Mouse (Mus musculus) midbrain, embryonic 13.5 days (tissue): ENCODE data around the gene Mkks. TPM values are rescaled to one million over a fixed set of nuclear protein-coding genes. Genes with fewer than 3 reads are reported as not detected.
"Not testable (repeated sequence)": the region's sequence is repeated elsewhere in the genome, so short reads cannot be mapped to it uniquely, and the experiment has no call there.

Experiments used
- ATAC-seq: fragments of 200-750 bp; cut with Nextera tagmentation; 2 replicates; pipeline ENCODE4 v1.8.0; 2017; ENCODE audit warnings: mild to moderate bottlenecking, moderate TSS enrichment, moderate library complexity
- H3K27ac ChIP-seq: fragments of 300-500 bp; sonication (generic); 2 replicates; pipeline ENCODE4 v1.5.1; 2015; ENCODE audit warnings: inconsistent platforms, mild to moderate bottlenecking, moderate library complexity
- H3K27me3 ChIP-seq: fragments of 300-500 bp; sonication (generic); 2 replicates; pipeline ENCODE4 v1.6.1; 2015; ENCODE audit warnings: mild to moderate bottlenecking, inconsistent platforms
- H3K36me3 ChIP-seq: fragments of 300-500 bp; sonication (generic); 2 replicates; pipeline ENCODE4 v1.6.1; 2015; ENCODE audit warnings: mild to moderate bottlenecking, inconsistent platforms
- H3K4me1 ChIP-seq: fragments of 300-500 bp; sonication (generic); replicated peaks from 2 replicates; pipeline ENCODE4 v1.6.1; 2015; ENCODE audit warnings: inconsistent platforms
- H3K4me2 ChIP-seq: fragments of 300-500 bp; sonication (generic); replicated peaks from 2 replicates; pipeline ENCODE4 v1.6.1; 2015; ENCODE audit warnings: moderate library complexity, mild to moderate bottlenecking, inconsistent platforms
- H3K4me3 ChIP-seq: fragments of 300-500 bp; sonication (generic); replicated peaks from 2 replicates; pipeline ENCODE4 v1.5.1; 2015; ENCODE audit warnings: mild to moderate bottlenecking, inconsistent platforms
- H3K9ac ChIP-seq: fragments of 300-500 bp; sonication (generic); replicated peaks from 2 replicates; pipeline ENCODE4 v1.6.1; 2015; ENCODE audit warnings: mild to moderate bottlenecking, inconsistent platforms
- H3K9me3 ChIP-seq: fragments of 300-500 bp; sonication (generic); 2 replicates; pipeline ENCODE4 v1.6.1; 2016; ENCODE audit warnings: mild to moderate bottlenecking, inconsistent platforms
- WGBS: fragments of 180-500 bp; shearing (Covaris S2); methylation state at CpG from one replicate; pipeline ENCODE4 v1.1.7; 2015; 5-methylcytosine and 5-hydroxymethylcytosine counted together
- polyA plus RNA-seq: library from polyadenylated mRNA; unstranded; fragments of >200 nt; fragmentation: Nextera tagmentation; extraction: Ambion mirVana; gene quantifications from 2 replicates; pipeline ENCODE4 v1.2.1, GENCODE M21; 2015

Mkks gene
- polyA plus RNA-seq, 1 experiment from 2014 or later, result 13.3 TPM

GRCm38 (mm10) chr2:136896131-136896530 lies 4.9 kb upstream of the Mkks start:
- H3K27me3 ChIP-seq, result no peaks in the 10 kb centered on the region
- WGBS, result 86% methylated on average over 2 of the region's 2 CpGs
- no peaks in the 10 kb centered on the region for H3K36me3 ChIP-seq
- no peak overlapping the region for H3K4me3 ChIP-seq
- H3K9me3 ChIP-seq, result no peaks in the 10 kb centered on the region
- H3K9ac ChIP-seq, result no peak overlapping the region
- peaks cover 14% of the 10 kb centered on the region for H3K4me1 ChIP-seq
- ATAC-seq, result no peak
- H3K4me2 ChIP-seq, result no peak overlapping the region
- H3K27ac ChIP-seq, result no peak overlapping the region

- no peaks in the 10 kb centered on the region for H3K9me3 ChIP-seq
- no peak overlapping the region for H3K9ac ChIP-seq
- no peak overlapping the region for H3K27ac ChIP-seq
- 54% methylated on average over 2 of the region's 2 CpGs for WGBS
- H3K4me3 ChIP-seq, result no peak overlapping the region
- no peaks in the 10 kb centered on the region for H3K27me3 ChIP-seq
- no peak for ATAC-seq
- H3K4me1 ChIP-seq, result peaks cover 20% of the 10 kb centered on the region
- no peaks in the 10 kb centered on the region for H3K36me3 ChIP-seq
- no peak overlapping the region for H3K4me2 ChIP-seq
Observed at GRCm38 (mm10) chr2:136894494-136894893, 3.3 kb upstream of the Mkks start.

- peak; percentile 86 for ATAC-seq
- under 1% methylated on average over 23 of the region's 23 CpGs for WGBS
- Histone ChIP-seq H3K9me3 (no peaks in the 10 kb centered on the region), H3K4me1 (peaks cover 25% of the 10 kb centered on the region), H3K36me3 (no peaks in the 10 kb centered on the region), H3K4me3 (peak overlapping the region; percentile 61), H3K9ac (peak overlapping the region; percentile 71), H3K27me3 (no peaks in the 10 kb centered on the region), H3K4me2 (peak overlapping the region; percentile 50), H3K27ac (peak overlapping the region; percentile 90)
Observed at GRCm38 (mm10) chr2:136891951-136892371, 772 bp upstream of the Mkks start.

- H3K9me3 ChIP-seq, H3K27me3 ChIP-seq, H3K36me3 ChIP-seq, ATAC-seq: not testable (repeated sequence)
- H3K9ac ChIP-seq, result peak overlapping the region; percentile 70
- 6% methylated on average over 15 of the region's 15 CpGs for WGBS
- H3K4me2 ChIP-seq, result peak overlapping the region; percentile 50
- H3K27ac ChIP-seq, result peak overlapping the region; percentile 90
- H3K4me1 ChIP-seq, result peaks cover 22% of the 10 kb centered on the region
- H3K4me3 ChIP-seq, result peak overlapping the region; percentile 61
Observed at GRCm38 (mm10) chr2:136890716-136891067, 497 bp downstream of the Mkks start.

GRCm38 (mm10) chr2:136886846-136887245 lies 4.3 kb downstream of the Mkks start:
- Histone ChIP-seq H3K9ac (no peak overlapping the region), H3K27ac (no peak overlapping the region), H3K4me3 (no peak overlapping the region), H3K9me3 (no peaks in the 10 kb centered on the region), H3K27me3 (no peaks in the 10 kb centered on the region), H3K4me1 (peaks cover 11% of the 10 kb centered on the region), H3K36me3 (peaks cover 21% of the 10 kb centered on the region), H3K4me2 (no peak overlapping the region)
- 68% methylated on average over 4 of the region's 4 CpGs for WGBS
- ATAC-seq, result no peak

GRCm38 (mm10) chr2:136885579-136885978 lies 5.6 kb downstream of the Mkks start, which contains the start of gene AL731706.2:
Gene AL731706.2 (minus strand): TSS chr2:136885679.
- no peak within 1 kb of the TSS for H3K4me3 ChIP-seq
- H3K36me3 ChIP-seq, result peaks cover 32% of the 10 kb centered on the region
- 97% methylated on average over 2 of the region's 2 CpGs for WGBS
- H3K27me3 ChIP-seq, result no peaks in the 10 kb centered on the region
- no peak for ATAC-seq
- H3K9ac ChIP-seq, result no peak within 1 kb of the TSS
- peaks cover 11% of the 10 kb centered on the region for H3K4me1 ChIP-seq
- H3K9me3 ChIP-seq, result no peaks in the 10 kb centered on the region
- H3K4me2 ChIP-seq, result no peak within 1 kb of the TSS
- no peak within 1 kb of the TSS for H3K27ac ChIP-seq

GRCm38 (mm10) chr2:136854543-136855388 lies 36.4 kb downstream of the Mkks start:
- Histone ChIP-seq H3K4me2 (no peak overlapping the region), H3K9me3 (no peaks in the 10 kb centered on the region), H3K27me3 (no peaks in the 10 kb centered on the region), H3K4me1 (peaks cover 18% of the 10 kb centered on the region), H3K27ac (peak overlapping the region; percentile 71), H3K9ac (no peak overlapping the region), H3K36me3 (no peaks in the 10 kb centered on the region), H3K4me3 (no peak overlapping the region)
- WGBS, result 7% methylated on average over 5 of the region's 5 CpGs
- ATAC-seq, result peak; percentile 75

- H3K4me2 ChIP-seq, result no peak overlapping the region
- H3K36me3 ChIP-seq, result no peaks in the 10 kb centered on the region
- H3K9ac ChIP-seq, result no peak overlapping the region
- no peaks in the 10 kb centered on the region for H3K9me3 ChIP-seq
- no peak overlapping the region for H3K4me3 ChIP-seq
- 81% methylated on average over 3 of the region's 3 CpGs for WGBS
- ATAC-seq, result no peak
- peaks cover 15% of the 10 kb centered on the region for H3K4me1 ChIP-seq
- no peaks in the 10 kb centered on the region for H3K27me3 ChIP-seq
- H3K27ac ChIP-seq, result no peak overlapping the region
Observed at GRCm38 (mm10) chr2:136850366-136850765, 40.8 kb downstream of the Mkks start.

- Histone ChIP-seq H3K27ac (no peak overlapping the region), H3K9ac (no peak overlapping the region), H3K4me2 (no peak overlapping the region), H3K4me1 (no peaks in the 10 kb centered on the region), H3K9me3 (no peaks in the 10 kb centered on the region), H3K4me3 (no peak overlapping the region), H3K36me3 (no peaks in the 10 kb centered on the region), H3K27me3 (no peaks in the 10 kb centered on the region)
- no peak for ATAC-seq
- 24% methylated on average over 1 of the region's 1 CpGs for WGBS
Observed at GRCm38 (mm10) chr2:136837994-136838393, 53.2 kb downstream of the Mkks start.

GRCm38 (mm10) chr2:136835882-136836281 lies 55.3 kb downstream of the Mkks start:
- ATAC-seq, result no peak
- Histone ChIP-seq H3K27ac (no peak overlapping the region), H3K4me1 (no peaks in the 10 kb centered on the region), H3K9ac (no peak overlapping the region), H3K9me3 (no peaks in the 10 kb centered on the region), H3K4me2 (no peak overlapping the region), H3K27me3 (no peaks in the 10 kb centered on the region), H3K4me3 (no peak overlapping the region), H3K36me3 (no peaks in the 10 kb centered on the region)
- WGBS, result 75% methylated on average over 3 of the region's 3 CpGs

GRCm38 (mm10) chr2:136834715-136835075 lies 56.5 kb downstream of the Mkks start:
- Histone ChIP-seq H3K9me3 (no peaks in the 10 kb centered on the region), H3K27me3 (no peaks in the 10 kb centered on the region), H3K9ac (no peak overlapping the region), H3K27ac (no peak overlapping the region), H3K4me2 (no peak overlapping the region), H3K4me1 (no peaks in the 10 kb centered on the region), H3K4me3 (no peak overlapping the region), H3K36me3 (no peaks in the 10 kb centered on the region)
- ATAC-seq, result no peak
- WGBS, result 100% methylated on average over 1 of the region's 1 CpGs

GRCm38 (mm10) chr2:136833976-136834714 lies 57.0 kb downstream of the Mkks start:
- 86% methylated on average over 3 of the region's 3 CpGs for WGBS

More at GRCm38 (mm10) chr2:136833976-136834714, 57.0 kb downstream of the Mkks start:
- H3K9me3 ChIP-seq, result no peaks in the 10 kb centered on the region
- H3K27ac ChIP-seq, result no peak overlapping the region
- no peak overlapping the region for H3K9ac ChIP-seq
- H3K27me3 ChIP-seq, result no peaks in the 10 kb centered on the region
- H3K36me3 ChIP-seq, result no peaks in the 10 kb centered on the region
- ATAC-seq, result no peak
- H3K4me2 ChIP-seq, result no peak overlapping the region
- H3K4me1 ChIP-seq, result no peaks in the 10 kb centered on the region
- H3K4me3 ChIP-seq, result no peak overlapping the region
